Mouse (Mus musculus) thymus, adult 2 months (tissue): Measurements from ENCODE around the gene 2010111I01Rik. TPM values are rescaled to one million over a fixed set of nuclear protein-coding genes. Genes with fewer than 3 reads are reported as not detected.
"Not testable (repeated sequence)": the region's sequence is repeated elsewhere in the genome, so short reads cannot be mapped to it uniquely, and the experiment has no call there.

ENCODE experiments used
- DNase-seq: peaks from one replicate; pipeline ENCODE4 v3.0.0; 2021
- H3K27ac ChIP-seq: fragments of 200-500 bp; 2 replicates; pipeline ENCODE4 v1.5.1; 2012; ENCODE audit warnings: low read length, control low read depth; ENCODE audit not compliant: control insufficient read depth, insufficient read depth
- H3K27me3 ChIP-seq: fragments of 200-500 bp; 2 replicates; pipeline ENCODE4 v1.6.1; 2012; ENCODE audit warnings: mild to moderate bottlenecking, low read length, moderate library complexity, mixed read lengths; ENCODE audit not compliant: control insufficient read depth, insufficient read depth
- H3K36me3 ChIP-seq: fragments of 200-500 bp; 2 replicates; pipeline ENCODE4 v1.6.1; 2012; ENCODE audit warnings: mild to moderate bottlenecking, low read length, moderate library complexity; ENCODE audit not compliant: control insufficient read depth, insufficient read depth
- H3K4me1 ChIP-seq: fragments of 200-500 bp; replicated peaks from 2 replicates; pipeline ENCODE4 v1.6.1; 2012; ENCODE audit warnings: low read length; ENCODE audit not compliant: control insufficient read depth, insufficient read depth
- H3K4me3 ChIP-seq: fragments of 200-500 bp; 2 replicates; pipeline ENCODE4 v1.5.1; 2012; ENCODE audit warnings: mild to moderate bottlenecking, low read length, control low read depth, moderate library complexity; ENCODE audit not compliant: control insufficient read depth, insufficient read depth
- CTCF ChIP-seq: fragments of 200-500 bp; IDR thresholded peaks from 2 replicates; pipeline ENCODE4 v1.5.1; 2012; ENCODE audit warnings: mild to moderate bottlenecking, control low read depth, low read length, moderate library complexity, borderline replicate concordance; ENCODE audit not compliant: control insufficient read depth, poor library complexity, insufficient read depth; ENCODE audit errors: extremely low read depth
- POLR2A ChIP-seq: fragments of 200-500 bp; IDR thresholded peaks from 2 replicates; pipeline ENCODE4 v1.6.1; 2012; ENCODE audit warnings: mild to moderate bottlenecking, low read length, control low read depth, moderate library complexity; ENCODE audit not compliant: control insufficient read depth, poor library complexity, insufficient read depth; ENCODE audit errors: extremely low read depth
- WGBS: fragments of 180-500 bp; shearing (Covaris S2); methylation state at CpG from one replicate; pipeline ENCODE4 v1.1.7; 2018; 5-methylcytosine and 5-hydroxymethylcytosine counted together
- polyA plus RNA-seq: library from polyadenylated mRNA; depleted of rRNA; stranded (reverse); fragments of >200 nt; gene quantifications from 2 replicates; pipeline ENCODE4 v1.2.3, GENCODE M21; 2012

2010111I01Rik gene
- polyA plus RNA-seq, 1 experiment = 61.4 TPM

GRCm38 (mm10) chr13:63223026-63223770 lies 258.5 kb downstream of the 2010111I01Rik start:
- Histone ChIP-seq H3K4me1 (peaks cover 10% of the 10 kb centered on the region), H3K27ac (peak overlapping the region; percentile 85), H3K27me3 (no peaks in the 10 kb centered on the region), H3K4me3 (no peak overlapping the region), H3K36me3 (no peaks in the 10 kb centered on the region)
- DNase-seq = no peak
- TF ChIP-seq CTCF = no peak
- TF ChIP-seq POLR2A = no peak
- WGBS = 51% methylated on average over 8 of the region's 8 CpGs

GRCm38 (mm10) chr13:63225796-63226583 lies 261.3 kb downstream of the 2010111I01Rik start:
- Histone ChIP-seq H3K27ac (no peak overlapping the region), H3K27me3 (no peaks in the 10 kb centered on the region), H3K4me1 (peaks cover 10% of the 10 kb centered on the region), H3K4me3 (no peak overlapping the region), H3K36me3 (no peaks in the 10 kb centered on the region)
- TF ChIP-seq CTCF (no peak), POLR2A (no peak)
- DNase-seq = no peak
- 95% methylated on average over 8 of the region's 8 CpGs for WGBS

- no peak for DNase-seq
- WGBS = 94% methylated on average over 3 of the region's 3 CpGs
- TF ChIP-seq CTCF (no peak), POLR2A (no peak)
- H3K4me3 ChIP-seq = no peak overlapping the region
- no peak overlapping the region for H3K27ac ChIP-seq
- H3K36me3 ChIP-seq = no peaks in the 10 kb centered on the region
- H3K27me3 ChIP-seq = no peaks in the 10 kb centered on the region
- H3K4me1 ChIP-seq = peaks cover 10% of the 10 kb centered on the region
Measured at GRCm38 (mm10) chr13:63227785-63228184, 263.1 kb downstream of the 2010111I01Rik start.

GRCm38 (mm10) chr13:63230955-63231701 lies 266.4 kb downstream of the 2010111I01Rik start:
- WGBS = 92% methylated on average over 7 of the region's 7 CpGs

GRCm38 (mm10) chr13:63231702-63232070 lies 267.0 kb downstream of the 2010111I01Rik start:
- Histone ChIP-seq H3K4me3 (no peak overlapping the region), H3K4me1 (no peaks in the 10 kb centered on the region), H3K36me3 (no peaks in the 10 kb centered on the region), H3K27ac (no peak overlapping the region), H3K27me3 (no peaks in the 10 kb centered on the region)
- no peak for DNase-seq
- WGBS = 82% methylated on average over 3 of the region's 3 CpGs
- TF ChIP-seq POLR2A (no peak), CTCF (no peak)

More at GRCm38 (mm10) chr13:63230955-63231701, 266.4 kb downstream of the 2010111I01Rik start:
- no peak for DNase-seq
- no peak overlapping the region for H3K4me3 ChIP-seq
- H3K27me3 ChIP-seq = no peaks in the 10 kb centered on the region
- no peaks in the 10 kb centered on the region for H3K4me1 ChIP-seq
- no peak overlapping the region for H3K27ac ChIP-seq
- H3K36me3 ChIP-seq = no peaks in the 10 kb centered on the region
- TF ChIP-seq POLR2A (no peak), CTCF (no peak)

GRCm38 (mm10) chr13:63232558-63232957 lies 267.9 kb downstream of the 2010111I01Rik start:
- TF ChIP-seq CTCF (no peak), POLR2A (no peak)
- H3K27me3 ChIP-seq = no peaks in the 10 kb centered on the region
- H3K4me3 ChIP-seq = no peak overlapping the region
- no peak overlapping the region for H3K27ac ChIP-seq
- DNase-seq = no peak
- WGBS = 88% methylated on average over 2 of the region's 2 CpGs
- no peaks in the 10 kb centered on the region for H3K4me1 ChIP-seq
- no peaks in the 10 kb centered on the region for H3K36me3 ChIP-seq

GRCm38 (mm10) chr13:63234520-63234919 lies 269.8 kb downstream of the 2010111I01Rik start:
- H3K27ac ChIP-seq, DNase-seq, H3K27me3 ChIP-seq, H3K4me1 ChIP-seq, H3K4me3 ChIP-seq, H3K36me3 ChIP-seq: not testable (repeated sequence)
